Mouse (Mus musculus) brain, embryonic 14.5 days (tissue): Measurements from ENCODE around the gene Mrgprx2.

Experiments
- CTCF ChIP-seq: fragments of 200-500 bp; IDR thresholded peaks from 2 replicates; pipeline ENCODE4 v1.5.1; 2012; ENCODE audit warnings: inconsistent platforms, mild to moderate bottlenecking, moderate library complexity, borderline replicate concordance; ENCODE audit not compliant: insufficient read depth, insufficient read length; ENCODE audit errors: extremely low read depth
- POLR2A ChIP-seq: fragments of 200-500 bp; IDR thresholded peaks from 2 replicates; pipeline ENCODE4 v1.6.1; 2012; ENCODE audit warnings: mild to moderate bottlenecking, inconsistent platforms, borderline replicate concordance; ENCODE audit not compliant: poor library complexity, insufficient read depth, insufficient read length, severe bottlenecking; ENCODE audit errors: extremely low read depth

DNA sequence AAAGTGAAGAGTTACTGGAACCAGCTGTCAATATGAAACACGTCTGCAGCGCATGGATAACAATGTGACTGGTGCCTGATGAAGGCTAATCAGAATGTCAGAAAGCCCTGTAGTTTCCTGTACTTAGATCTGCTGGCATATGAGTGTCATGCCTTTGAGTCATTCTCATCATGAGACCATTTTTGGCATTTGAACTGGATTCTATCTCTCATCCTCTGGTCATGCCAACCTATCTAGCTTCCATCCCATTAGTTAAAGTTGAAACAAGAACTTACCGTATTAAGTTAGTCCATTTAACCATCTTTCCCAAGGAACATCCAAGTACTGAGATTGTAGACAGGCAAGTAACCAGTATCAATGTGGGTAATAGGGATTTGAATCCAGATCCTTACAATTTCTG, 42.9 kb downstream of the Mrgprx2 start, which contains the start of gene Mrgprb1:
- TF ChIP-seq CTCF (no peak), POLR2A (no peak)
